Mouse (Mus musculus) spleen, postnatal 10 days (tissue): ENCODE results near the gene Fam214b.

Source experiments
- DNase-seq, 2 experiments: peaks; one replicate each; pipeline ENCODE4 v3.0.0; 2021 to 2022; ENCODE audit warnings: low spot score in 2 of 2

Gene Fam214b

GRCm38 (mm10) chr4:43038567-43039495 lies 7.2 kb downstream of the Fam214b start:
- DNase-seq, result peak; percentile 69 to 70

GRCm38 (mm10) chr4:43037860-43038566 lies 8.0 kb downstream of the Fam214b start:
- DNase-seq, result peak; percentile 71 to 93

GRCm38 (mm10) chr4:43036356-43036755 lies 9.7 kb downstream of the Fam214b start:
- DNase-seq, result no peak

- no peak for DNase-seq
Measured at GRCm38 (mm10) chr4:43035851-43036250, 10.2 kb downstream of the Fam214b start.

GRCm38 (mm10) chr4:43033481-43033880 lies 12.5 kb downstream of the Fam214b start:
- no peak for DNase-seq

GRCm38 (mm10) chr4:43032501-43032900 lies 13.5 kb downstream of the Fam214b start:
- no peak for DNase-seq

GRCm38 (mm10) chr4:43031237-43031995 lies 14.6 kb downstream of the Fam214b start, which contains the start of gene Stoml2:
Gene Stoml2 (minus strand): TSS chr4:43031710.
- peak; percentile 86 to 95 for DNase-seq

- DNase-seq, result peak in 1 of 2 experiments; percentile 63
Measured at GRCm38 (mm10) chr4:43030780-43031230, 15.2 kb downstream of the Fam214b start.

GRCm38 (mm10) chr4:43030352-43030751 lies 15.7 kb downstream of the Fam214b start:
- no peak for DNase-seq

- DNase-seq, result no peak
Measured at GRCm38 (mm10) chr4:43029749-43030148, 16.3 kb downstream of the Fam214b start.

GRCm38 (mm10) chr4:43029121-43029520 lies 16.9 kb downstream of the Fam214b start:
- DNase-seq, result no peak

- peak; percentile 92 to 96 for DNase-seq
Measured at GRCm38 (mm10) chr4:43025084-43025960, 20.7 kb downstream of the Fam214b start, which contains the start of gene Pigo. Gene Pigo (minus strand): TSS chr4:43025819.

GRCm38 (mm10) chr4:43024673-43025072 lies 21.3 kb downstream of the Fam214b start:
- DNase-seq, result no peak

- DNase-seq, result no peak
Measured at GRCm38 (mm10) chr4:43021341-43021740, 24.7 kb downstream of the Fam214b start.

GRCm38 (mm10) chr4:43020876-43021275 lies 25.1 kb downstream of the Fam214b start:
- DNase-seq, result no peak

- DNase-seq, result no peak
Measured at GRCm38 (mm10) chr4:43019641-43020465, 26.2 kb downstream of the Fam214b start.

GRCm38 (mm10) chr4:43019176-43019575 lies 26.8 kb downstream of the Fam214b start:
- DNase-seq, result no peak

GRCm38 (mm10) chr4:43018156-43018555 lies 27.9 kb downstream of the Fam214b start:
- DNase-seq, result no peak

- no peak for DNase-seq
Measured at GRCm38 (mm10) chr4:43012091-43012490, 33.9 kb downstream of the Fam214b start.
